19 mouse cellular contexts compared by ENCODE assay signal in genomic region chr2:162401316-162402100, GRCm38 (mm10).
DNase-seq lines count a peak whose midpoint lies in the region; ATAC-seq and TF ChIP-seq lines count a peak whose summit lies in the region.
"Had no signal": no experiment of that assay in that cellular context is flagged by ENCODE, and none has a peak within 500 bp of the region (broad histone marks: within the 10 kb centered on the region; RNA-seq: fewer than 3 reads in every experiment).

No protein-coding gene starts in this region.

- H3K27me3 ChIP-seq in hindbrain, postnatal 0 days (ENCODE audit: insufficient read depth, low read length), result no peaks in the 10 kb centered on the region
- no peaks in the 10 kb centered on the region for H3K27me3 ChIP-seq in hindbrain, embryonic 10.5 days (ENCODE audit: insufficient read depth, poor library complexity, severe bottlenecking)
- H3K27me3 ChIP-seq: CH12.LX; embryonic facial prominence, embryonic 13.5 days; hindbrain, embryonic 13.5 days; neural tube, embryonic 13.5 days had no signal

- no peak overlapping the region for H3K27ac ChIP-seq in hindbrain, postnatal 0 days
- no peak overlapping the region for H3K27ac ChIP-seq in hindbrain, embryonic 10.5 days
- H3K27ac ChIP-seq: embryonic facial prominence, embryonic 13.5 days; forebrain, embryonic 12.5 days; heart, adult 2 months; hindbrain, embryonic 13.5 days; neural tube, embryonic 13.5 days had no signal

- H3K36me3 ChIP-seq in hindbrain, postnatal 0 days (ENCODE audit: insufficient read depth, low read length), result no peaks in the 10 kb centered on the region
- no peaks in the 10 kb centered on the region for H3K36me3 ChIP-seq in hindbrain, embryonic 10.5 days
- H3K36me3 ChIP-seq: embryonic facial prominence, embryonic 13.5 days; forebrain, embryonic 12.5 days; hindbrain, embryonic 13.5 days; neural tube, embryonic 13.5 days had no signal

- no peak overlapping the region for H3K4me3 ChIP-seq in hindbrain, postnatal 0 days (ENCODE audit: low read length)
- no peak overlapping the region for H3K4me3 ChIP-seq in hindbrain, embryonic 10.5 days
- H3K4me3 ChIP-seq: embryonic facial prominence, embryonic 13.5 days; forebrain, embryonic 12.5 days; heart, adult 2 months; hindbrain, embryonic 13.5 days; neural tube, embryonic 13.5 days had no signal

- no peak overlapping the region for H3K4me2 ChIP-seq in hindbrain, postnatal 0 days (ENCODE audit: low read depth, low read length)
- H3K4me2 ChIP-seq: embryonic facial prominence, embryonic 13.5 days; forebrain, embryonic 12.5 days; hindbrain, embryonic 13.5 days; neural tube, embryonic 13.5 days had no signal

- H3K4me1 ChIP-seq in hindbrain, postnatal 0 days (ENCODE audit: insufficient read depth, low read length), result no peaks in the 10 kb centered on the region; the same call in 1 of the 2 replicates
- no peaks in the 10 kb centered on the region for H3K4me1 ChIP-seq in hindbrain, embryonic 10.5 days (replicated peaks)
- H3K4me1 ChIP-seq: hindbrain, embryonic 13.5 days had no signal

- no peak overlapping the region for H3K9ac ChIP-seq in hindbrain, postnatal 0 days (replicated peaks; ENCODE audit: low read length)
- H3K9ac ChIP-seq: embryonic facial prominence, embryonic 13.5 days; forebrain, embryonic 12.5 days; hindbrain, embryonic 13.5 days; liver, postnatal 0 days; neural tube, embryonic 13.5 days had no signal

- ATAC-seq in hindbrain, postnatal 0 days, result peak; percentile 67; the same call in 1 of the 2 replicates
- ATAC-seq: intestine, embryonic 16.5 days; liver, postnatal 0 days had no signal

- 38% methylated on average over 6 of the region's 6 CpGs for WGBS in hindbrain, postnatal 0 days
- WGBS in hindbrain, embryonic 10.5 days, result 70% methylated on average over 6 of the region's 6 CpGs

- no peaks in the 10 kb centered on the region for H3K9me3 ChIP-seq in hindbrain, postnatal 0 days (ENCODE audit: low read length)
- H3K9me3 ChIP-seq in hindbrain, embryonic 10.5 days, result no peaks in the 10 kb centered on the region
- H3K9me3 ChIP-seq: embryonic facial prominence, embryonic 13.5 days; forebrain, embryonic 12.5 days; hindbrain, embryonic 13.5 days; neural tube, embryonic 13.5 days had no signal

- DNase-seq in cerebellum, adult 18-20 months, result peak; percentile 5 to 16
- DNase-seq in cerebellum, adult 8-10 months, result no peak
- no peak for DNase-seq in hindbrain, postnatal 0 days (ENCODE audit: low spot score)
- DNase-seq in hindbrain, embryonic 10.5 days (ENCODE audit: low spot score), result no peak
- DNase-seq in Muller cell, postnatal 12 days (ENCODE audit: inconsistent ontology term), result peak; percentile 9
- peak; percentile 15 to 36 for DNase-seq in cerebellum, postnatal 25 days
- no peak for DNase-seq in adrenal gland, postnatal 10 days
- no peak for DNase-seq in yolk sac, embryonic 10.5 days (ENCODE audit: low spot score)
- DNase-seq: adrenal gland, adult 8-10 months; heart, adult 2 months; liver; liver, postnatal 0 days; thymus, adult 18-20 months had no signal

- no peak for TF ChIP-seq CTCF in hindbrain, postnatal 0 days (IDR thresholded peaks at IDR 0.05; ENCODE audit: low read depth)

Comparison
In these comparisons a context has a peak if more than half of its experiments do, and no peak if none do; other contexts are left out.
1. DNase-seq: peak in cerebellum, adult 18-20 months (2 of 2), Muller cell, postnatal 12 days (single experiment) and cerebellum, postnatal 25 days (2 of 2); none in cerebellum, adult 8-10 months (single experiment), hindbrain, postnatal 0 days (single experiment), hindbrain, embryonic 10.5 days (single experiment), adrenal gland, postnatal 10 days (single experiment) and yolk sac, embryonic 10.5 days (single experiment).